Mouse (Mus musculus) heart, embryonic 14.5 days (tissue): ENCODE data around the gene Flot1. TPM values are rescaled to one million over a fixed set of nuclear protein-coding genes. Genes with fewer than 3 reads are reported as not detected.

Experiments used
- microRNA-seq: library from miRNA; unstranded; fragments of <30 nt; microRNA quantifications from one replicate; pipeline ENCODE4, GENCODE M21; 2016
- polyA plus RNA-seq: library from polyadenylated mRNA; unstranded; fragments of >200 nt; fragmentation: Nextera tagmentation; extraction: Ambion mirVana; gene quantifications from 2 replicates; pipeline ENCODE4 v1.2.1, GENCODE M21; 2014

Gene Flot1
- polyA plus RNA-seq, 1 experiment from 2014 or later = 93.7 TPM

Small RNA genes within 50 kb of the gene (microRNA-seq; reads per million reads assigned to microRNA genes)
- gene Gm28033 = 0.84 reads per million

Other genes with a start within 250 kb of the Flot1 start
- gene Sfta2, start 221.7 kb upstream of the Flot1 start, polyA plus RNA-seq = not detected in 2 replicates
- gene Gm9573, start 196.6 kb upstream of the Flot1 start, polyA plus RNA-seq = not detected in 2 replicates
- gene Mucl3, start 179.5 kb upstream of the Flot1 start, polyA plus RNA-seq = 0.09 TPM in 1 of 2 replicates, not detected in the other
- gene Vars2, start 155.6 kb upstream of the Flot1 start, polyA plus RNA-seq = 10.8 and 12.7 TPM in 2 replicates
- 21.9 and 23.8 TPM in 2 replicates for gene Gtf2h4, start 149.5 kb upstream of the Flot1 start, polyA plus RNA-seq
- gene Ddr1, start 118.6 kb upstream of the Flot1 start, polyA plus RNA-seq = 75.7 and 75.8 TPM in 2 replicates
- 20.8 and 27.3 TPM in 2 replicates for gene Ier3, start 1.5 kb upstream of the Flot1 start, polyA plus RNA-seq
- gene Tubb5, start 15.1 kb downstream of the Flot1 start, polyA plus RNA-seq = 673 and 698 TPM in 2 replicates
- 15.3 and 16.1 TPM in 2 replicates for gene Mdc1, start 18.3 kb downstream of the Flot1 start, polyA plus RNA-seq
- 44.0 and 44.9 TPM in 2 replicates for gene Nrm, start 38.1 kb downstream of the Flot1 start, polyA plus RNA-seq
- 17.3 and 19.4 TPM in 2 replicates for gene Ppp1r18, start 42.4 kb downstream of the Flot1 start, polyA plus RNA-seq
- gene Dhx16, start 56.6 kb downstream of the Flot1 start, polyA plus RNA-seq = 18.6 and 22.0 TPM in 2 replicates
- 28.7 and 28.9 TPM in 2 replicates for gene 2310061I04Rik, start 74.2 kb downstream of the Flot1 start, polyA plus RNA-seq
- gene Atat1, start 86.8 kb downstream of the Flot1 start, polyA plus RNA-seq = 52.5 and 53.1 TPM in 2 replicates
- 65.8 and 67.0 TPM in 2 replicates for gene Mrps18b, start 93.2 kb downstream of the Flot1 start, polyA plus RNA-seq
- 21.8 and 23.6 TPM in 2 replicates for gene Ppp1r10, start 93.2 kb downstream of the Flot1 start, polyA plus RNA-seq
- gene Abcf1, start 146.5 kb downstream of the Flot1 start, polyA plus RNA-seq = 57.0 and 58.3 TPM in 2 replicates
- 26.2 and 27.2 TPM in 2 replicates for gene Gnl1, start 156.6 kb downstream of the Flot1 start, polyA plus RNA-seq
- gene Prr3, start 157.0 kb downstream of the Flot1 start, polyA plus RNA-seq = 10.9 and 11.2 TPM in 2 replicates
- 2.6 and 2.7 TPM in 2 replicates for gene H2-T24, start 197.3 kb downstream of the Flot1 start, polyA plus RNA-seq
- 4.2 and 4.4 TPM in 2 replicates for gene H2-T23, start 209.6 kb downstream of the Flot1 start, polyA plus RNA-seq
- 7.4 and 8.7 TPM in 2 replicates for gene H2-T22, start 219.5 kb downstream of the Flot1 start, polyA plus RNA-seq
- not detected in 2 replicates for gene Gm6034, start 219.7 kb downstream of the Flot1 start, polyA plus RNA-seq
- gene Gm11127, start 235.1 kb downstream of the Flot1 start, polyA plus RNA-seq = not detected in 2 replicates